Mouse (Mus musculus): ENCODE measurements at regions not wholly inside any gene's neighbourhood (a gene's known extent, or its start where the extent isn't known, plus 50 kb on each side); places are given as distances from the start of the nearest gene placed in this dataset.

- DNase-seq (ENCODE audit: low spot score): no peak
These were observed 445.9 kb upstream of the Grin3a start for GRCm38 (mm10) chr4:50291397-50291945.

- DNase-seq (ENCODE audit: low spot score): no peak
These were observed 441.1 kb upstream of the Grin3a start for GRCm38 (mm10) chr4:50286602-50287001.

GRCm38 (mm10) chr4:50259012-50259601, 413.6 kb upstream of the Grin3a start:
- DNase-seq (ENCODE audit: low spot score): peak; percentile 9

GRCm38 (mm10) chr4:50242042-50242441, 396.5 kb upstream of the Grin3a start:
- DNase-seq (ENCODE audit: low spot score): no peak

- DNase-seq (ENCODE audit: low spot score): no peak
These were observed 395.4 kb upstream of the Grin3a start for GRCm38 (mm10) chr4:50240951-50241350.

- no peak for DNase-seq (ENCODE audit: low spot score)
These were observed 393.8 kb upstream of the Grin3a start for GRCm38 (mm10) chr4:50239386-50239785.

- no peak for DNase-seq (ENCODE audit: low spot score)
These were observed 389.9 kb upstream of the Grin3a start for GRCm38 (mm10) chr4:50235476-50235875.

GRCm38 (mm10) chr4:50203348-50203747, 357.8 kb upstream of the Grin3a start:
- no peak for DNase-seq (ENCODE audit: low spot score)

- no peak for DNase-seq (ENCODE audit: low spot score)
These were observed 331.7 kb upstream of the Grin3a start for GRCm38 (mm10) chr4:50177196-50177595.

GRCm38 (mm10) chr4:50176656-50177055, 331.1 kb upstream of the Grin3a start:
- no peak for DNase-seq (ENCODE audit: low spot score)

- DNase-seq (ENCODE audit: low spot score): no peak
These were observed 315.3 kb upstream of the Grin3a start for GRCm38 (mm10) chr4:50160893-50161292.

GRCm38 (mm10) chr4:50145926-50146325, 300.4 kb upstream of the Grin3a start:
- DNase-seq (ENCODE audit: low spot score): no peak

- DNase-seq (ENCODE audit: low spot score): no peak
These were observed 284.7 kb upstream of the Grin3a start for GRCm38 (mm10) chr4:50130262-50130661.

- DNase-seq (ENCODE audit: low spot score): no peak
These were observed 261.0 kb upstream of the Grin3a start for GRCm38 (mm10) chr4:50106557-50106956.

- no peak for DNase-seq (ENCODE audit: low spot score)
These were observed 242.3 kb upstream of the Grin3a start for GRCm38 (mm10) chr4:50087860-50088259.

- no peak for DNase-seq (ENCODE audit: low spot score)
These were observed 241.1 kb upstream of the Grin3a start for GRCm38 (mm10) chr4:50086676-50087075.

- no peak for DNase-seq (ENCODE audit: low spot score)
These were observed 210.0 kb upstream of the Grin3a start for GRCm38 (mm10) chr4:50055519-50055918.

- no peak for DNase-seq (ENCODE audit: low spot score)
These were observed 195.9 kb upstream of the Grin3a start for GRCm38 (mm10) chr4:50041476-50041875.

GRCm38 (mm10) chr4:50036079-50036478, 190.5 kb upstream of the Grin3a start:
- DNase-seq (ENCODE audit: low spot score): peak; percentile 16

- no peak for DNase-seq (ENCODE audit: low spot score)
These were observed 179.8 kb upstream of the Grin3a start for GRCm38 (mm10) chr4:50025356-50025755.
